Mouse (Mus musculus): ENCODE results near the gene Sugp1. TPM values are rescaled to one million over a fixed set of nuclear protein-coding genes. Genes with fewer than 3 reads are reported as not detected.

The Sugp1 gene
- polyA plus RNA-seq, 1 experiment from 2014 or later = 32.4 TPM

- Histone ChIP-seq H3K4me1 (replicated peaks; ENCODE audit: control insufficient read depth, insufficient read depth, low read length) (peaks cover 12% of the 10 kb centered on the region), H3K27me3 (replicated peaks; ENCODE audit: control insufficient read depth, insufficient read depth, low read length) (no peaks in the 10 kb centered on the region), H3K9ac (ENCODE audit: low read depth, low read length) (no peak overlapping the region), H3K4me2 (no peak overlapping the region; the same call in 1 of the 2 replicates), H3K9me3 (ENCODE audit: control insufficient read depth, low read length) (no peaks in the 10 kb centered on the region), H3K36me3 (ENCODE audit: control insufficient read depth, insufficient read depth, low read length) (peaks cover 17% of the 10 kb centered on the region; the same call in 1 of the 2 replicates), H3K27ac (ENCODE audit: low read depth, low read length) (no peak overlapping the region), H3K4me3 (ENCODE audit: low read depth, low read length) (no peak overlapping the region)
- WGBS = 89% methylated on average over 2 of the region's 2 CpGs
- ATAC-seq (replicated peaks; ENCODE audit: low FRiP score) (no peak), DNase-seq (ENCODE audit: low spot score) (no peak)
Observed at GRCm38 (mm10) chr8:70071836-70072440, 29.3 kb downstream of the Sugp1 start.

DNA sequence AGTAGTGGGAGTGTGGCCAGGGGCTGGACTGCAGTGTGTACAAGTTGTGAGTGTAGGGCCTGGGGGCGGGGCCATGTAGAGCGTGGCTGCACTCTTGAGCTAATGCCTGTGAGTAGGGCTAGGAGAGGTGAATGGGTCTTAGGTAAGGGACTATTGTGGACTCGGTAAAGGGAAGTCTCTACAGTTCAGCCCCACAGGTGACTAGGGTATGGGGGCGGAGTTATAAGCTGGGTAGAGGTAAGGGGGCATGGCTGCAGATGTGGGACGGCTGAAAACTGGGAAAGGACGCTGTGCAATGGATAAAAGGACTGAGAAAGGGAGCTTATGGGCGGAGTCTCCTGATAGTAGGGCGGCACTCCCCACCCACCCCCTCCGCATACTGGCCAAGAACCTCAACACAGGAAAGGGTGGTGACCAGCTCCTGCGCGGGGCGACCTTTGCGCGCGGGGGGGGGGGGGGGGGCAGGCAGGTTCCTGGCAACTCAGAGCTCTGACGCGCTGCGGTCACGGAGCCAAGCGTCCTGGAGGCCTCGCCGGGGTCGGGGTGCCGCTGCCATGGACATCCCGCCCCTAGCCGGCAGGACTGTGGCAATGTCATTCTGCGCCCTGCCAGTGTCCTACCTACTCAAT is 29.9 kb downstream of the Sugp1 start, which contains the start of gene Tm6sf2:
TSS of gene Tm6sf2 (plus strand) at position 484 of the 629 bp plus-strand sequence.
- DNase-seq (ENCODE audit: low spot score) = peak; percentile 52
- WGBS = 9% methylated on average over 22 of the region's 27 CpGs
- H3K9ac ChIP-seq (ENCODE audit: low read depth, low read length) = no peak within 1 kb of the TSS
- peaks cover 16% of the 10 kb centered on the region; the same call in 1 of the 2 replicates for H3K36me3 ChIP-seq (ENCODE audit: control insufficient read depth, insufficient read depth, low read length)
- no peaks in the 10 kb centered on the region for H3K27me3 ChIP-seq (replicated peaks; ENCODE audit: control insufficient read depth, insufficient read depth, low read length)
- H3K4me3 ChIP-seq (ENCODE audit: low read depth, low read length) = peak within 1 kb of the TSS; percentile 38
- H3K27ac ChIP-seq (ENCODE audit: low read depth, low read length) = no peak within 1 kb of the TSS
- no peaks in the 10 kb centered on the region for H3K9me3 ChIP-seq (ENCODE audit: control insufficient read depth, low read length)
- peak; percentile 79 for ATAC-seq (replicated peaks; ENCODE audit: low FRiP score)
- peak within 1 kb of the TSS; percentile 67 for H3K4me2 ChIP-seq
- H3K4me1 ChIP-seq (replicated peaks; ENCODE audit: control insufficient read depth, insufficient read depth, low read length) = peaks cover 12% of the 10 kb centered on the region

- Histone ChIP-seq H3K4me3 (ENCODE audit: low read depth, low read length) (peak overlapping the region; percentile 38), H3K27me3 (replicated peaks; ENCODE audit: control insufficient read depth, insufficient read depth, low read length) (no peaks in the 10 kb centered on the region), H3K9me3 (ENCODE audit: control insufficient read depth, low read length) (no peaks in the 10 kb centered on the region), H3K9ac (ENCODE audit: low read depth, low read length) (no peak overlapping the region), H3K27ac (ENCODE audit: low read depth, low read length) (no peak overlapping the region), H3K36me3 (ENCODE audit: control insufficient read depth, insufficient read depth, low read length) (peaks cover 13% of the 10 kb centered on the region; the same call in 1 of the 2 replicates), H3K4me2 (peak overlapping the region; percentile 67), H3K4me1 (replicated peaks; ENCODE audit: control insufficient read depth, insufficient read depth, low read length) (peaks cover 12% of the 10 kb centered on the region)
- DNase-seq (ENCODE audit: low spot score) = no peak
- WGBS = 54% methylated on average over 8 of the region's 8 CpGs
- no peak for ATAC-seq (replicated peaks; ENCODE audit: low FRiP score)
Observed at GRCm38 (mm10) chr8:70073120-70073519, 30.5 kb downstream of the Sugp1 start.

DNA sequence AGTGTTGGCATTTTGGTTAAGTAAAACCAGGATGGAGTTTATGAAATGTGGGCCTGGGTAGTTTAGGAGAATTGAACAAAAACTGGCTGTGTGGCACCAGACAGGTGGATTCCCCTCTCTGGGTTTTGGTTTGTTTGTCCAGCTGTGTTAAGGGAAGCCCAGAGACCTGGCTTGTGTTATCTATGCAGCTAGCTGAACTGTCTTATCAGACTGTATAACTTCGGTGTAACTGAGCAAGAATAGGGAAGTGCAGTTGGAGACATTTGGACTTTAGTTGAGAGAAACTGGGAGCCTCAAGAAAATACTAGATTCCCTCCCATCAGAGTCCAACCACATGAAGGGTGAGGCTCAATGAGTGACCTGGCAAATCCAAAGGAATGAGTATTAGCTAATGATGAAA is 31.1 kb downstream of the Sugp1 start:
- DNase-seq (ENCODE audit: low spot score) (no peak), ATAC-seq (replicated peaks; ENCODE audit: low FRiP score) (no peak)
- H3K9me3 ChIP-seq (ENCODE audit: control insufficient read depth, low read length) = no peaks in the 10 kb centered on the region
- no peak overlapping the region for H3K4me2 ChIP-seq
- H3K27me3 ChIP-seq (replicated peaks; ENCODE audit: control insufficient read depth, insufficient read depth, low read length) = no peaks in the 10 kb centered on the region
- H3K4me3 ChIP-seq (ENCODE audit: low read depth, low read length) = no peak overlapping the region
- 21% methylated on average over 1 of the region's 1 CpGs for WGBS
- peaks cover 12% of the 10 kb centered on the region for H3K4me1 ChIP-seq (replicated peaks; ENCODE audit: control insufficient read depth, insufficient read depth, low read length)
- H3K27ac ChIP-seq (ENCODE audit: low read depth, low read length) = no peak overlapping the region
- no peak overlapping the region for H3K9ac ChIP-seq (ENCODE audit: low read depth, low read length)
- H3K36me3 ChIP-seq (ENCODE audit: control insufficient read depth, insufficient read depth, low read length) = peaks cover 13% of the 10 kb centered on the region; the same call in 1 of the 2 replicates

DNA sequence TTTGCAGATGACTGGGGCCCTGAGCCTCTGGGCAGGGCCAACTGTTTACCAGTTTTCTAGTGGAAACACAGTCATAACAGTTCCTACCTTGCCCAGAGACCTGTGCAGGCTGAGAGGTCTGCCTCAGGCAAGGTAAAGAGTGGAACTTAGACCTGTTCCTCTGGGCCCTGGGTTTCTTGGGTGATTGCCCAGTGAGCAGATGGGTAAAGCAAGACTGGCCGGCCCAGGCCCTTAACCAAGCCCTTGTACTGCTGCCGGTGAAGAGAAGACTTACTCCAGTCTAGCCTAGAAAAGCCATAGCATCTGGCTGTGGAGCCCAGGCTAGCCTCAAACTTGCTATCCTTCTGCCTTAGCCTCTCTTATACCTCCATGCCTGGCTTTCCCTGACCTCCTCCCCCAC is 39.4 kb downstream of the Sugp1 start:
- Histone ChIP-seq H3K27me3 (replicated peaks; ENCODE audit: control insufficient read depth, insufficient read depth, low read length) (peaks cover 52% of the 10 kb centered on the region), H3K4me1 (replicated peaks; ENCODE audit: control insufficient read depth, insufficient read depth, low read length) (peaks cover 8% of the 10 kb centered on the region)
- no peak for ATAC-seq (replicated peaks; ENCODE audit: low FRiP score)

GRCm38 (mm10) chr8:70083285-70083684 is 40.7 kb downstream of the Sugp1 start, which contains the start of gene Hapln4:
Gene Hapln4, plus strand, starts transcription at chr8:70083457.
- Histone ChIP-seq H3K9ac (ENCODE audit: low read depth, low read length) (no peak within 1 kb of the TSS), H3K4me2 (peak within 1 kb of the TSS; percentile 58), H3K4me3 (ENCODE audit: low read depth, low read length) (peak within 1 kb of the TSS; percentile 34), H3K36me3 (ENCODE audit: control insufficient read depth, insufficient read depth, low read length) (no peaks in the 10 kb centered on the region), H3K9me3 (ENCODE audit: control insufficient read depth, low read length) (no peaks in the 10 kb centered on the region), H3K4me1 (replicated peaks; ENCODE audit: control insufficient read depth, insufficient read depth, low read length) (peaks cover 8% of the 10 kb centered on the region), H3K27me3 (replicated peaks; ENCODE audit: control insufficient read depth, insufficient read depth, low read length) (peaks cover 65% of the 10 kb centered on the region), H3K27ac (ENCODE audit: low read depth, low read length) (no peak within 1 kb of the TSS)
- ATAC-seq (replicated peaks; ENCODE audit: low FRiP score) (no peak), DNase-seq (ENCODE audit: low spot score) (peak; percentile 53)
- WGBS = 2% methylated on average over 26 of the region's 26 CpGs

More for the DNA sequence above, 39.4 kb downstream of the Sugp1 start:
- 80% methylated on average over 2 of the region's 2 CpGs for WGBS
- Histone ChIP-seq H3K4me3 (ENCODE audit: low read depth, low read length) (no peak overlapping the region), H3K27ac (ENCODE audit: low read depth, low read length) (no peak overlapping the region), H3K9me3 (ENCODE audit: control insufficient read depth, low read length) (no peaks in the 10 kb centered on the region), H3K4me2 (no peak overlapping the region), H3K36me3 (ENCODE audit: control insufficient read depth, insufficient read depth, low read length) (no peaks in the 10 kb centered on the region), H3K9ac (ENCODE audit: low read depth, low read length) (no peak overlapping the region)
- no peak for DNase-seq (ENCODE audit: low spot score)

DNA sequence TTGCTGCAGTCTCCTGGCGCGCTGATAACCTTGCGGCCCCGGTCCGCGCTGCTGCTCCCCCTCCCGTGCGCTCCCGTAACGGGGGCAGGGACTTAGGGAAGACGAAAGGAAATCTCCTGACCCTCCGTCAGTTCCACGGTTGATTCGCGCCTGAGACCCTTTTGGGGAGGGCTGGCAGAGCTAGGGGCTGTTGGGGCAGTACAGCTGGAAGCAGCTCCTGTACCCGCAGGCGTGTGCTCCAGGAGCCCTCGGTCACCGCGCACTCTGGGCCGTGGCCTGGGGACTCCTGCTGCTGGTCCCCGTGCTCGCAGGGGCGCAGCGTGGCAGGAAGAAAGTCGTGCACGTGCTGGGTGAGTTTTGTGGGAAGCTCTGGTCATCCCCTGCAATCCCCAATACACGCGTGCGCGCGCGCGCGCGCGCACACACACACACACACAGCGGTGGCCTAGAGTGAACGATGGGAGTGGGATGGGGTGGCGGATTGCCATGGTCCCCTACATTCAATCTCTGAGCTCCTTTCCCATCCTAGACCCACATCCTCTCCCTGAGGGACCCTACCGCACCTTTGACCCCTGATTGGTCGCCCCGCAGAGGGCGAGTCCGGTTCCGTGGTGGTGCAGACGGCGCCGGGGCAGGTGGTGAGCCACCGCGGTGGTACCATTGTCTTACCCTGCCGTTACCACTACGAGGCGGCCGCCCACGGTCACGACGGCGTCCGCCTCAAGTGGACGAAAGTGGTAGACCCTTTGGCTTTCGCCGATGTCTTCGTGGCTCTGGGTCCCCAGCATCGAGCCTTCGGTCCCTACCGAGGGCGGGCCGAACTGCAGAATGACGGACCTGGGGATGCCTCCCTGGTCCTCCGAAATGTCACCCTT is 41.8 kb downstream of the Sugp1 start:
- H3K9ac ChIP-seq (ENCODE audit: low read depth, low read length) = no peak overlapping the region
- DNase-seq (ENCODE audit: low spot score) (peak; percentile 52), ATAC-seq (replicated peaks; ENCODE audit: low FRiP score) (no peak)
- peaks cover 8% of the 10 kb centered on the region for H3K4me1 ChIP-seq (replicated peaks; ENCODE audit: control insufficient read depth, insufficient read depth, low read length)
- H3K9me3 ChIP-seq (ENCODE audit: control insufficient read depth, low read length) = no peaks in the 10 kb centered on the region
- WGBS = 3% methylated on average over 71 of the region's 71 CpGs
- peak overlapping the region; percentile 58 for H3K4me2 ChIP-seq
- H3K36me3 ChIP-seq (ENCODE audit: control insufficient read depth, insufficient read depth, low read length) = no peaks in the 10 kb centered on the region
- H3K4me3 ChIP-seq (ENCODE audit: low read depth, low read length) = peak overlapping the region; percentile 34
- H3K27ac ChIP-seq (ENCODE audit: low read depth, low read length) = no peak overlapping the region
- H3K27me3 ChIP-seq (replicated peaks; ENCODE audit: control insufficient read depth, insufficient read depth, low read length) = peaks cover 76% of the 10 kb centered on the region

DNA sequence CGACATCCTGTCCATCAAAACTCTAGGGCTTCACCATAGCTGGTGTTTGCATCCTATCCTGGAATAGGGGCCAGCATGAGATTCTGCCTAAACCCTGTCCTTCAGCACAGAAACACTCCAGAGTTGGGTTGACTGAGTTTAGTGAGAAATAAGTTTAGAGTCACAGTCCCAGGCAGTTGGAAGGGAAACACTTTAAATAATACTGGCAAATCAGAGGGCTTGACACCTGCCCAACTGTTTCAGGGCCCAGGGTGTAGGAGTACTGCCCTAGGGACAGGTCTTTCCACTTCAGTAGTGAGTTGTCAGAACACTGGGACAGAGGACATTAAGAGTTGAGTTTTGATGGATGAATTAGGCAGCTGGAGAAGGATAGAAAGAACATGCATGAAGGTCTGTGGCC is 43.5 kb downstream of the Sugp1 start:
- no peak overlapping the region for H3K4me3 ChIP-seq (ENCODE audit: low read depth, low read length)
- no peaks in the 10 kb centered on the region for H3K36me3 ChIP-seq (ENCODE audit: control insufficient read depth, insufficient read depth, low read length)
- no peak overlapping the region for H3K4me2 ChIP-seq
- no peak overlapping the region for H3K27ac ChIP-seq (ENCODE audit: low read depth, low read length)
- peaks cover 8% of the 10 kb centered on the region for H3K4me1 ChIP-seq (replicated peaks; ENCODE audit: control insufficient read depth, insufficient read depth, low read length)
- ATAC-seq (replicated peaks; ENCODE audit: low FRiP score) (no peak), DNase-seq (ENCODE audit: low spot score) (no peak)
- peaks cover 88% of the 10 kb centered on the region for H3K27me3 ChIP-seq (replicated peaks; ENCODE audit: control insufficient read depth, insufficient read depth, low read length)
- no peak overlapping the region for H3K9ac ChIP-seq (ENCODE audit: low read depth, low read length)
- no peaks in the 10 kb centered on the region for H3K9me3 ChIP-seq (ENCODE audit: control insufficient read depth, low read length)
- 41% methylated on average over 1 of the region's 1 CpGs for WGBS
